Mouse (Mus musculus): ENCODE data around the gene Fbxo10.
A peak's percentile ranks its signal among the peaks of the same experiment; 100 is the strongest.
"Not testable (repeated sequence)": the region's sequence is repeated elsewhere in the genome, so short reads cannot be mapped to it uniquely, and the experiment has no call there.

Gene Fbxo10

DNA sequence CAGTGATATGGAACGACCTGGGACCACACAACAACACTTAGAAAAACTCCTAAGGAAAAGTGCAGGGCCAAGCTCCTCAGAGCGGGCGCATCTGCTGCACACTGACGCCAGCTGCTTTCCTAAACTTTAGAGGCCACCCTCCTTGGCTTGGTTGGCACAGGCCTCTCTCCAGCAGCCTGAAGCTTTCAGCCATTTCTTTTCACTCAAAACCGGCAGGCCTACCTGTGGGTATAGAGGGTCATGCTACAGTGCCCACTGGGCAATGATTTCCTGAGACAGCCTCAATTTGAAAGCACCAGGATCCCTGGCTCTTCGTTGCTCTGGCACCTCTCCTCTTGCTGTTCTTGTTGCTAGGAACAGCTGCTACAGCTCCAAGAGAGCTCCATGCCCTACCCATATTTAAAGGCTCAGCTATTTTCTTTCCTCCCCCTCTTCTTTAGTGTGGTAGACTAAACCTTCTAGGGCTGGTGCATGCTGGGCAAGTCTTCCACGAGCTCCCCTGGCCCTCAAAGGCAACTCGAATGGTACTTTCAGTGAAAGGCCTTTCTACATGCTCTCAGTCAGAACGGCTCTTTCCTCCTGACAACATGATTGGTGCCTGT lies 37.0 kb downstream of the Fbxo10 start:
- DNase-seq, result no peak

GRCm38 (mm10) chr4:45046679-45047078 lies 37.7 kb downstream of the Fbxo10 start:
- no peak for DNase-seq

DNA sequence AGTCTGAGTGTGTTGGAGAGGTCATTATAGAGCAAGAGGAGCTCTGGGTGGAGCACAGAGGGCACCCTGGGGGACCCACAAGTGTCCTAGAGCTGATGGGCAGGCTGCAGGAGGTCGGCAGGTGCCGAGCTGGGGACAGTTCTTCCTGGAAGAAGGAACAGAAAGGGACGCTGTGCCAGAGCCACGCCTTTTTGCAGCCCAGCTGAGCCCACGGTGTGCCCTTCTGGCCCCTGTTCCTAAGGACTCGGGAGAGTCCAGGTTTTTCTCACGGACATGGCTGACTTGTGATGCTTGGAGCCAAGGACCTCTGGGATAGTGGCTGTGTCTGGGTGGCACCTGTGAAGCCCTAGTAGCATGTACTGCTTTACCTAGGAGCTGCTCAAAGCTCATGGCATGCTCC lies 43.6 kb downstream of the Fbxo10 start:
- DNase-seq, result no peak

DNA sequence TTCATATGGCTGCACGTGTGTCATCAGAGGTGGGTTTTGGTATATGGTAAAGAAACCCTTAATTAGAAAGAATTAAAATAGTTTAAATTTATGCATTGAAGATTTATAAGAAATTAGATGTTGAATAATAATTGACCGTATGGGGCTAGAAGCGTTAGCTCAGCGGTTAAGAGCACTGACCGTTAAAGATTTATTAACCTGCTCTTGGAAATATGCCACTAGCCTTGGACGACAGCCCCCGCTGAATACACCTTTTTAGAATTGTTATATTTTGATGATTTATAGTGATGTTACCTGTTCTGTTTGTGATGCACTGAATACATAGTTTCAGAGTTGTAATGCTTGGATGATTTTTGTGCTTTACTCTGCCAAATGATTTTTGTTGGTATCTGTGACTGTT lies 44.9 kb downstream of the Fbxo10 start:
- DNase-seq, result not testable (repeated sequence)

DNA sequence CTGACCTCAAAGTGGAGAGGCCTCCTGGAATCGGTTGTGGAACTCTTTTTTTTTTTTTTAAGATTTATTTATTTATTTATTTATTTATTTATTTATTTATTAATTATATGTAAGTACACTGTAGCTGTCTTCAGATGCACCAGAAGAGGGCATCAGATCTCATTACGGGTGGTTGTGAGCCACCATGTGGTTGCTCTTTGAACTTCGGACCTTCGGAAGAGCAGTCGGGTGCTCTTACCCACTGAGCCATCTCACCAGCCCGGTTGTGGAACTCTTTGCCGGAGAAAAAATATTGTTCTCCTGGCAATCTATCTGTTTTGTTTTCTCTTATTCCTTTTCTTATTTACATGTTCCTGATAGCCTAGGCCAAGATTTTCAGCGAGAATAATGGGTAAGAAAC lies 45.5 kb downstream of the Fbxo10 start:
- DNase-seq, result not testable (repeated sequence)

GRCm38 (mm10) chr4:45037455-45038410 lies 46.7 kb downstream of the Fbxo10 start:
- no peak for DNase-seq

GRCm38 (mm10) chr4:45036571-45036970 lies 47.8 kb downstream of the Fbxo10 start:
- DNase-seq, result no peak

- DNase-seq, result no peak
Measured at GRCm38 (mm10) chr4:45036048-45036447, 48.4 kb downstream of the Fbxo10 start.

DNA sequence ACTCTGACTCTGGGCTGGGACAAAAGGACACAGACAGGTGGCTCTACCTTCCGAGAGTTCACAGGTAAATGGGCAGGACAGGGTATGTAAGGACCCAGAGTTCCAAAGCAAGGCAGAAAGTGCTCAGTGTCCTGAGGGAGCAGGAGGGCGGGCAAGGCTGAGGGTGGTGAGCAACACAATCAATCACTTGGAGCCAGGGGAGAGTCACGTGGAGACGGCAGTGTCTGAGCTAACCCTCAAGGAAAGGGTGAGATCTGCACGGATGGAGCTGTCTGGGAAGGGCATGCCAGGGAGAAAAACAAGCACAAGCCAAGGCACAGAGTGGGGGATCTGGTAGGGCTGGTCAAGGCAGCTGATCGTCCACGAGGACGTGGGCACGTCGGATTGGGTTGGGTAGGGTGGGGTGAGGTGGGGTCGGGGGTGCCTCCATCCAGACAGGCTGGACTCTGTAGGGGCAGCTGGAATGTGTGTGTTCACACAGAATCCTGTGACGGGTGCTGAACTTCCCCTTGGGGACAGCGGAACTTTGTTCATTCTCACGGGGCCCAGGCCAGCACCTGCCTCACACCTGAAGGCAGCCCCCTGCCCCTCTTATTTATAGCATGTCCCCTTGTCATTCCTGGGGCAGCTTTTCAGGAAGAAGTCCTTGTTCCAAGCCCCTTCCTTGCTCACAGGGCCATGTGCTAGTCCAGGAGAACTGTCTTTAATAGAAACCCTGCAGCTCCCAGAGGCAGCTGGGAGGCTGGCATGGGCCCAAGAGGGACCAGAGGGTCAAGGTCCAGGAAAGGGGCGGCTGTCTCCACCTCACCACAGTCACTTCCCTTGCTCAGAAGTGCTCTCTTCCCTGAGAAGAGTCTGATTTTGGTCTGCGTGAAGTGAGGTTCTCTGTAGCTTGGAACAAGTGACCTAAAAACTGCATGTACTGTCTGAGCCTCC lies 49.4 kb downstream of the Fbxo10 start:
- DNase-seq, result no peak

DNA sequence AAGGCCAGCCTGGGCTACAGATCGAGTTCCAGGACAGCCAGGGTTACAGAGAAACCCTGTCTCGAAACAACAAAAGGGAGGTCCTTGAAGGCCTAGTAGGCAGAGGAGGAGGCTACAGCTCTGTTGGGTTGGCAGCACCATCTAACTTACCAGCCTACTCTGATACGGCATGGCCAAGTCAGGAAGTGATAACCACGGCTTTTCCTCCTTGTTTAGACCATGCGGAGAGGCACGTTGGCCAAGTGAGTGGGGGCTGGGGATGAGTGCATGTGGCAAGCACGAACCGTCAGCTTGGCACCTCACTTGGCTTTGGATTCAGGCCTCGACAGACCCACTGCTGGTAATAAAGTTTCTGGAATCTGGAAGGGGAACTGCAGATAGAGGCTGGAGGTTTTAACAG lies 51.8 kb downstream of the Fbxo10 start:
- no peak for DNase-seq

GRCm38 (mm10) chr4:45026459-45026858 lies 57.9 kb downstream of the Fbxo10 start:
- no peak for DNase-seq

DNA sequence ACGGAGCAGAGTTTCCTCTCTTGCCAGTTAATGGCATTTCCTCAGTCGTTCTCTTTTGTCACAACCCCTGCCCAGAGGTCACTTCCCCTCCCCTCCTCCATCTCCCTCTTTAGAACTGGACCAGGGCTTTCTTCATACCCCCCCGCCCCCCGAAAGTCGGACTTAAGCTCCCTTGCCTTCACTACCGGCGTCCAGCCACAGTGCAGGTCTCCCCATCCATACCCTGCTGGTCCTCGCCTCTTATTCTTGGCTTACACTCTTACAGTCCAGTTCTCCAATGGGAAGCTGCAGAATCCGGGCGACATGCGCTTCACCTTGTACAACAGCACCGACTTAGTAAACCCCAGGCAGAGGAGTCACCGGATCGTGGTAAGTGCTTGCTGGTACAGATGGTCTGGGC lies 65.4 kb downstream of the Fbxo10 start:
- peak; percentile 17 for DNase-seq

DNA sequence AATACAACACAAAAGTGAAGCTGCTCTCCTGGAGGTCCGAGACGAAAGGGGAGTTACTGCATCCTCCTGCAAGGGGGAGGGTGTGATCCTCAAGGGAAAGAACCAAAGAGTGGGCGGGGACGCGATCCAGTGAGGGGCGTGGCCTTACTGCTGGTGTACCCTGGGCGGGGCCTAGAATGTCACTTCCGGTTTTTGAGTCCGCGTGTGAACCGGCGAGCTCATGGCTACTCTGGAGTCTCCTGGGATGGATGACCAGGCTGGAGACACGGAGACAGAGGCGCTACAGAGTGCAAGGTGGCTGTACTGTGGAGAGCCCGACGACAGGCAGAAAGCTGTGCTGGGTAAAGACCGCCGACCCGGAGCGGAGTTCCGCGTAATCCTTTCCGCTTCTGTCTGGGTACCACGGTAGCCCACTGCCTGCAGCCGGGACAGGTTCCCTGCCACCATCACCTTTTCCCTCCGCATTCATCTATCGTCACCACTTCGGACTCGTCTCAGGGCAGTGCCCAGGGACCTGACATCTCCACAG lies 65.9 kb downstream of the Fbxo10 start, which contains the start of gene Polr1e:
TSS of gene Polr1e (plus strand) at position 132 of the 529 bp plus-strand sequence.
- DNase-seq, result peak; percentile 81

- DNase-seq, result no peak
Measured at GRCm38 (mm10) chr4:45015615-45016014, 68.8 kb downstream of the Fbxo10 start.

- DNase-seq, result peak; percentile 31
Measured at GRCm38 (mm10) chr4:45013537-45013936, 70.9 kb downstream of the Fbxo10 start.

GRCm38 (mm10) chr4:45013031-45013431 lies 71.4 kb downstream of the Fbxo10 start:
- DNase-seq, result peak; percentile 31

DNA sequence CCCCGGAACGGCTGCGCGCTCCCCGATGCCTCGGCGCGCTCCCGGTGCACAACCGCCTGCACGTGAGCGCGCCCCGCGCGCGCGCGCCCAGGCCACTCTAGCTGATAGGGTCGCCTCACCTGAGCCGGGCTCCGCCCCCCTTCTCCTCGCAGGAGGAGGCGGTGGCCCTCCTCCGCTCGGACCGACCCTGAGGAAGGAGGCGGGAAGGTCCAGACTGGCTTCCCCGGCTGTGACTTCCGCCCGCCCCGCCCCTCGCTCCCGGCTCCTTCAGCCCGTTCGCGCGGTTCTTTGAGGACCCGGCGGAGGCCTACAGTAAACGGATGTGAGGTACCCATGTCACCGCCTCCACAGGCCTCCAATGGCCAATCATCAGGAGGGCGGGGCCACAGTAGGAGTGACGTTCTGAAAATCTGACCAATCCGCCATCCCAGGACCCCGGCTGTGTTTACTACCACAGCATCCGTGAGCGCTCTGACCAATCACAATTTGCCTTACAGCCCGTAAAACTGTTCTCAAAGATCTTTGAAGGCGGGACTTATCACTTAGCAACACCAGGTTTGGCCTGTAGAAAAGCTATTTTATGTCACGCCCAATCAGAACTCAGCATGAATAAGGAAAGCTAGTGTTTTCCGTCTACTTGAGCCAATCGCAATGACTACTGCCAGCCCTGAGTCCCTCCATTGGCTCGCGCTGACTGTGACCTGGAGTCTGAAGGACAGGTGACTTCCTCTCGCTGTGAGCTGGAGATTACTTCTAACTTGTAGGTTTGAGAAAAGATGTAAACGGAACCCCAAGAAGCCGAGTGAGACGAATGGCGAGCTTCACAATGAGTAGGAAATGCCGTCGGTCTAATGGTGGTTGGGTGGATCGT lies 72.1 kb downstream of the Fbxo10 start, which contains the start of gene Zbtb5:
TSS of gene Zbtb5 (minus strand) at position 308 of the 871 bp plus-strand sequence.
- peak; percentile 100 for DNase-seq

DNA sequence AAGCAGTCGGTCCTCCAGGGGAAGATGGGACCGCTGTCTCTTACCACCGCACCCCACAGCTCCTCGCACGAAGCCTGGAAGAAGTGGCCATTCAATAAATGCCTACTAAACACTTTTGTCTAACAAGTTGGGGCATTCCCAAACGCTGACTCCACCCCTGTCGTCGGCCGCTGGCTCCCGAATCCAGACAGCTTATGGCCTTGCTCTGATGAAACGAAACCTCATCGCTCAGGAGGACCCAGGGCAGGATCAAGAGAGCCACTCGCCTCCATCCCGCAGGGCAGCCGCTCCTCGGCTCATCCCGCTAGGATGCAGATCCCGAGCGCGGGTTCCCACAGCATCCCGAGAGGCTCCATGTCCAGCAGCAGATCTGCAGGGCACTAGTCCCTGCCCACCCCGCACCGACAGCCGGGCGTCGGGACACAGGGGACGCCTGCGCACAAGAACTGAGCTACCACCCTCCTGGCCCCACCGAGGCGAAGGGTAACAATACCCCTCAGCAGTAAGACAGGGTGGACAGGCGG lies 72.8 kb downstream of the Fbxo10 start:
- DNase-seq, result no peak

GRCm38 (mm10) chr4:45010806-45011415 lies 73.5 kb downstream of the Fbxo10 start:
- DNase-seq, result peak; percentile 39

GRCm38 (mm10) chr4:45005452-45005851 lies 79.0 kb downstream of the Fbxo10 start:
- DNase-seq, result no peak

DNA sequence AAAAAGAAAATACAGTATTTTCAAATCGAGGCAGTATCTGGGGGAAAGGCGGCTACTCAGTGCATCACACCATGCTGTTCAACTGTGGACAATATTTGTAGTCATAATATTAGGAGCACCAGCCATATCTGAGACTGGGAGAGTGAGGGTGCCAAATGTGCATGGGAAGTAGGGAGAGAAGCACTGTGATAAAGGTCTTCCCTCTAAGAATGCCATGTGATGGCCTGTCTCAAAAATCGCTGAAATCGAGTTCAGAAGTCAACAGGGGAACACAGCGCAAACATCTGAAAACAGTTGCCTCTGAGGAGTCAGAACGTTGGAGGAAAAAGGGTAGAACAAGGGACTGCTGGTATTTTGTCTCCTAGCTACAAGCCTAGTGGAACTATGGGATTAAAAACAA lies 84.4 kb downstream of the Fbxo10 start:
- no peak for DNase-seq

Measured in cerebellum, adult 11-12 months (tissue).